Mouse (Mus musculus) lung, postnatal 0 days (tissue): ENCODE measurements around the gene Tvp23a.

Source experiments
- CTCF ChIP-seq: IDR thresholded peaks from 2 replicates; pipeline ENCODE4 v1.5.1; 2016; ENCODE audit warnings: antibody characterized with exemption, mild to moderate bottlenecking
- EP300 ChIP-seq: IDR thresholded peaks from 2 replicates; pipeline ENCODE4 v1.6.1; 2016; ENCODE audit warnings: antibody characterized with exemption, mild to moderate bottlenecking, control low read depth

DNA sequence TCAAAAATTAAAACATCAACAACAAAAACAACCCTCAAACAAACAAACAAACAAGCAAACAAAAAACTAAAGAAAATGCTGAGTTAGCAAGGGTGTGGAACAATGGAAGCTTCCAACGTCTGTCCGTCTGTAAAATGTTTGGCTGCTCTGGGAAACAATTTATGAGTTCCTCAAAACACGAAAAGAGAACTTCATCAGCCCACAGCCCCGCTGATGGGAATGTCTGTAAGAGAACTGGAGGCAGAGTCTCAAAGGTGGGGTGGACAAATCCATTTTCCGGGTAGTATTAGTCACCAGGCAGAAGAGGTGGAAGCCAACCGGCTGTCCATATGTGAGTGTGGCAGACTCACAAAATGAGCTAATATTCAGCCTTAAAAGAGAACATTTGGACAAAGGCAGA, 5.8 kb downstream of the Tvp23a start:
- TF ChIP-seq CTCF (no peak), EP300 (no peak)
